Mouse (Mus musculus): ENCODE measurements at regions not wholly inside any gene's neighbourhood (a gene's known extent, or its start where the extent isn't known, plus 50 kb on each side); places are given as distances from the start of the nearest gene placed in this dataset.

GRCm38 (mm10) chr12:82115766-82116165 lies 53.4 kb upstream of the Sipa1l1 start:
- no peak for DNase-seq (ENCODE audit: low spot score in 2 of 2)

Data from layer of hippocampus, postnatal 10 days (tissue).